Mouse (Mus musculus): ENCODE data around the gene Nkx1-1.

GRCm38 (mm10) chr5:33393803-33394202, 40.0 kb downstream of the Nkx1-1 start:
- TF ChIP-seq ZNF384 (IDR thresholded peaks at IDR 0.05; ENCODE audit: low read depth, low read length) = no peak
- TF ChIP-seq ZC3H11A (IDR thresholded peaks at IDR 0.05; ENCODE audit: borderline replicate concordance, low read depth, low read length) = peak; percentile 94

All from ES-E14 (cell line).